Mouse (Mus musculus) G1E (cell line): ENCODE measurements at regions not wholly inside any gene's neighbourhood (a gene's known extent, or its start where the extent isn't known, plus 50 kb on each side); places are given as distances from the start of the nearest gene placed in this dataset.
"Not testable (repeated sequence)": the region's sequence is repeated elsewhere in the genome, so short reads cannot be mapped to it uniquely, and the experiment has no call there.

Source experiments
- ATAC-seq: 2 replicates; pipeline ENCODE4 v1.8.0; 2016; ENCODE audit warnings: mild to moderate bottlenecking; ENCODE audit not compliant: insufficient number of reproducible peaks, poor library complexity, low FRiP score, severe bottlenecking; ENCODE audit errors: extremely low read depth
- DNase-seq: peaks from one replicate; pipeline ENCODE4 v3.0.0; 2012; ENCODE audit warnings: low spot score
- H3K27me3 ChIP-seq: 2 replicates; pipeline ENCODE4 v1.6.1; 2012; ENCODE audit warnings: mild to moderate bottlenecking, low read length, inconsistent platforms; ENCODE audit not compliant: insufficient read depth
- H3K36me3 ChIP-seq: replicated peaks from 2 replicates; pipeline ENCODE3; 2012; ENCODE audit warnings: mild to moderate bottlenecking, inconsistent platforms
- H3K4me1 ChIP-seq: 2 replicates; pipeline ENCODE4 v1.6.1; 2012; ENCODE audit warnings: low read depth, low read length, inconsistent platforms, mixed read lengths; ENCODE audit not compliant: insufficient read depth
- H3K4me3 ChIP-seq: 2 replicates; pipeline ENCODE4 v1.5.1; 2012; ENCODE audit warnings: low read depth, mild to moderate bottlenecking, inconsistent platforms, low read length, moderate library complexity, mixed read lengths
- H3K9me3 ChIP-seq: replicated peaks from 2 replicates; pipeline ENCODE4 v1.6.1; 2012; ENCODE audit warnings: inconsistent platforms
- CTCF ChIP-seq: IDR thresholded peaks from 2 replicates; pipeline ENCODE4 v1.5.1; 2012; ENCODE audit warnings: low read depth, low read length, inconsistent platforms, mixed read lengths
- GATA1 ChIP-seq: IDR thresholded peaks from 2 replicates; pipeline ENCODE4 v1.6.1; 2012; ENCODE audit warnings: borderline replicate concordance, low read length, inconsistent platforms, mixed read lengths
- GATA2 ChIP-seq: IDR thresholded peaks from 2 replicates; pipeline ENCODE4 v1.6.1; 2012; ENCODE audit warnings: low read depth, low read length, inconsistent platforms, borderline replicate concordance
- POLR2AphosphoS5 ChIP-seq: IDR thresholded peaks from 2 replicates; pipeline ENCODE4 v1.6.1; 2012; ENCODE audit warnings: low read depth, low read length, inconsistent platforms; ENCODE audit not compliant: insufficient replicate concordance
- TAL1 ChIP-seq: conservative IDR thresholded peaks from 2 replicates; pipeline ENCODE4 v1.6.1; 2012; ENCODE audit warnings: low read depth, low read length, inconsistent platforms, mixed read lengths

GRCm38 (mm10) chr3:31603237-31603636 is 293.1 kb upstream of the Slc7a14 start:
- H3K4me3 ChIP-seq, result no peak overlapping the region
- DNase-seq (peak; percentile 2), ATAC-seq (no peak)
- no peak for TF ChIP-seq GATA2
- no peak for TF ChIP-seq GATA1
- TF ChIP-seq TAL1, result no peak
- peak; percentile 93 for TF ChIP-seq CTCF
- no peak for TF ChIP-seq POLR2AphosphoS5
- H3K9me3 ChIP-seq, result no peaks in the 10 kb centered on the region
- H3K4me1 ChIP-seq, result no peaks in the 10 kb centered on the region
- no peaks in the 10 kb centered on the region for H3K36me3 ChIP-seq
- H3K27me3 ChIP-seq, result no peaks in the 10 kb centered on the region

- H3K27me3 ChIP-seq, H3K4me3 ChIP-seq, H3K4me1 ChIP-seq, ATAC-seq, H3K9me3 ChIP-seq, DNase-seq, H3K36me3 ChIP-seq: not testable (repeated sequence)
Measured at GRCm38 (mm10) chr3:31596581-31596980, 286.4 kb upstream of the Slc7a14 start.

GRCm38 (mm10) chr3:31585971-31586370 is 275.8 kb upstream of the Slc7a14 start:
- no peak overlapping the region for H3K4me3 ChIP-seq
- no peak for TF ChIP-seq CTCF
- TF ChIP-seq TAL1, result no peak
- no peak for TF ChIP-seq POLR2AphosphoS5
- TF ChIP-seq GATA2, result no peak
- TF ChIP-seq GATA1, result no peak
- DNase-seq, result no peak
- H3K4me1 ChIP-seq, result no peaks in the 10 kb centered on the region
- ATAC-seq, result no peak
- H3K9me3 ChIP-seq, result no peaks in the 10 kb centered on the region
- H3K36me3 ChIP-seq, result no peaks in the 10 kb centered on the region
- H3K27me3 ChIP-seq, result no peaks in the 10 kb centered on the region

- H3K36me3 ChIP-seq, result no peaks in the 10 kb centered on the region
- no peaks in the 10 kb centered on the region for H3K27me3 ChIP-seq
- no peak for ATAC-seq
- DNase-seq, result no peak
- H3K4me1 ChIP-seq, result no peaks in the 10 kb centered on the region
- TF ChIP-seq GATA1, result no peak
- TF ChIP-seq GATA2, result no peak
- TF ChIP-seq TAL1, result no peak
- no peak for TF ChIP-seq CTCF
- TF ChIP-seq POLR2AphosphoS5, result no peak
- no peaks in the 10 kb centered on the region for H3K9me3 ChIP-seq
- H3K4me3 ChIP-seq, result no peak overlapping the region
Measured at GRCm38 (mm10) chr3:31573849-31574248, 263.7 kb upstream of the Slc7a14 start.
